Mouse (Mus musculus): ENCODE measurements around the gene Hspb6. TPM values are rescaled to one million over a fixed set of nuclear protein-coding genes. Genes with fewer than 3 reads are reported as not detected.

The Hspb6 gene
- total RNA-seq, 2 experiments from 2014 or later: 425 to 488 TPM

GRCm38 (mm10) chr7:30600651-30601050, 48.7 kb downstream of the Hspb6 start:
- no peak for DNase-seq
- intact Hi-C loops (cut with DNase I): loop anchor here (10.0 kb wide), 1 partner anchor 226 kb away; no protein-coding TSS in a partner anchor

GRCm38 (mm10) chr7:30602583-30602982, 50.6 kb downstream of the Hspb6 start:
- DNase-seq: no peak
- intact Hi-C loops (cut with DNase I): loop anchor here (10.0 kb wide), 1 partner anchor 228 kb away; no protein-coding TSS in a partner anchor

GRCm38 (mm10) chr7:30604424-30604823, 52.4 kb downstream of the Hspb6 start:
- no peak for DNase-seq
- intact Hi-C loops (cut with DNase I): loop anchor here (10.0 kb wide), 1 partner anchor 230 kb away; no protein-coding TSS in a partner anchor

DNA sequence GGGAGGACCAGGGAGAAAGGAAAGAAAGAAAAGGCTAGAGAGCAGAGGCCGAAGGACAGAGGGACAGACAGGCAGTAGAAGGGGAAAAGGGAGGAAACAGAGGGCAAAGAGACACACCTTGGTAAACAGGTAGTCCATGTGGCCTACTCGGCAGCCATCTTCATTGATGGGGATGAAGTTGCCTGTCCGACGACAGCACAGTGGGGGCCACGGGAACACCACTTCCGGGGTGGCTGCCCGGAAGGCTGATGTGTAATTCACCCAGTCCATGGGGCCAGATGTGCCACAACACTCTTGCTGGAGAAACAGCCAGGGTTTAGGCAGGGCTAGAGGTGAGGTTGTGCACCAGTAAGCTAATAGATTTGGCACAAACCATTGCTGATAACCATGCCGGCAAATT, 53.0 kb downstream of the Hspb6 start:
- no peak for DNase-seq
- intact Hi-C loops (cut with DNase I): loop anchor here (10.0 kb wide), 1 partner anchor 230 kb away; no protein-coding TSS in a partner anchor

Small RNAs within 50 kb of the gene (microRNA-seq; reads per million reads assigned to microRNA genes)
- 0.36 to 4.3 reads per million in 2 experiments for gene Gm38670
- 0.27 to 0.60 reads per million in 2 experiments for gene Mir3569

Other genes with a start within 250 kb of the Hspb6 start
- 10 to 100 TPM; 22.0 to 23.0 TPM for gene Alkbh6, start 243.5 kb upstream of the Hspb6 start, total RNA-seq (2021)
- 1 to 10 TPM; 1.4 to 1.8 TPM for gene Syne4, start 237.4 kb upstream of the Hspb6 start, total RNA-seq (2021)
- under 1 TPM; 0.85 to 0.88 TPM for gene E130208F15Rik, start 230.4 kb upstream of the Hspb6 start, total RNA-seq (2021)
- gene Sdhaf1, start 228.3 kb upstream of the Hspb6 start, total RNA-seq (2021): 10 to 100 TPM; 12.1 to 12.8 TPM
- gene Lrfn3, start 189.4 kb upstream of the Hspb6 start, total RNA-seq (2021): 1 to 10 TPM in 1 of 2 experiments, under 1 TPM in 1; 0.83 to 1.2 TPM
- gene Tyrobp, start 138.4 kb upstream of the Hspb6 start, total RNA-seq (2021): 10 to 100 TPM; 18.6 to 19.9 TPM
- gene Hcst, start 132.3 kb upstream of the Hspb6 start, total RNA-seq (2021): 1 to 10 TPM; 1.2 to 1.3 TPM
- gene Nfkbid, start 130.4 kb upstream of the Hspb6 start, total RNA-seq (2021): under 1 TPM; 0.67 to 0.71 TPM
- gene Aplp1, start 106.6 kb upstream of the Hspb6 start, total RNA-seq (2021): 1 to 10 TPM; 4.0 to 4.4 TPM
- not detected for gene Kirrel2, start 94.5 kb upstream of the Hspb6 start, total RNA-seq (2021)
- not detected for gene Nphs1, start 93.9 kb upstream of the Hspb6 start, total RNA-seq (2021)
- gene Prodh2, start 58.6 kb upstream of the Hspb6 start, total RNA-seq (2021): not detected
- gene Arhgap33, start 17.1 kb upstream of the Hspb6 start, total RNA-seq (2021): 1 to 10 TPM; 2.7 to 3.2 TPM
- gene Proser3, start 121 bp downstream of the Hspb6 start, total RNA-seq (2021): 1 to 10 TPM; 4.6 to 5.3 TPM
- 10 to 100 TPM; 14.4 to 16.4 TPM for gene Lin37, start 7.7 kb downstream of the Hspb6 start, total RNA-seq (2021)
- gene U2af1l4, start 11.1 kb downstream of the Hspb6 start, total RNA-seq (2021): 10 to 100 TPM; 63.8 to 65.6 TPM
- 1 to 10 TPM; 1.9 to 2.4 TPM for gene Gm49396, start 11.2 kb downstream of the Hspb6 start, total RNA-seq (2021)
- gene Psenen, start 11.4 kb downstream of the Hspb6 start, total RNA-seq (2021): 10 to 100 TPM; 66.3 to 67.3 TPM
- 1 to 10 TPM; 1.9 to 2.5 TPM for gene Igflr1, start 13.2 kb downstream of the Hspb6 start, total RNA-seq (2021)
- 10 to 100 TPM; 22.6 to 26.9 TPM for gene Kmt2b, start 36.5 kb downstream of the Hspb6 start, total RNA-seq (2021)
- not detected for gene Zbtb32, start 46.7 kb downstream of the Hspb6 start, total RNA-seq (2021)
- under 1 TPM; 0.34 to 0.38 TPM for gene Upk1a, start 60.7 kb downstream of the Hspb6 start, total RNA-seq (2021)
- gene Cox6b1, start 74.0 kb downstream of the Hspb6 start, total RNA-seq (2021): 1,000 to 10,000 TPM; 4,389 to 4,822 TPM
- gene Etv2, start 83.7 kb downstream of the Hspb6 start, total RNA-seq (2021): not detected
- 10 to 100 TPM; 49.1 to 53.1 TPM for gene Rbm42, start 98.1 kb downstream of the Hspb6 start, total RNA-seq (2021)
- 1 to 10 TPM; 4.7 to 4.8 TPM for gene Haus5, start 112.8 kb downstream of the Hspb6 start, total RNA-seq (2021)
- gene Pmis2, start 119.4 kb downstream of the Hspb6 start, total RNA-seq (2021): under 1 TPM in 1 of 2 experiments, not detected in 1; 0.43 TPM
- gene 2200002J24Rik, start 146.7 kb downstream of the Hspb6 start, total RNA-seq (2021): not detected
- gene Atp4a, start 160.0 kb downstream of the Hspb6 start, total RNA-seq (2021): under 1 TPM in 1 of 2 experiments, not detected in 1; 0.15 TPM
- gene Tmem147, start 177.4 kb downstream of the Hspb6 start, total RNA-seq (2021): 100 to 1,000 TPM; 238 to 243 TPM
- not detected for gene Gapdhs, start 191.5 kb downstream of the Hspb6 start, total RNA-seq (2021)
- 1 to 10 TPM; 4.3 to 5.5 TPM for gene Sbsn, start 199.3 kb downstream of the Hspb6 start, total RNA-seq (2021)
- 1 to 10 TPM; 4.8 to 7.0 TPM for gene Dmkn, start 211.6 kb downstream of the Hspb6 start, total RNA-seq (2021)
- gene Krtdap, start 235.7 kb downstream of the Hspb6 start, total RNA-seq (2021): not detected

Data from heart, postnatal 14 days (tissue).